Mouse (Mus musculus) testis, adult 2 months (tissue): ENCODE results near the gene Ap3b1.

Experiments
- CTCF ChIP-seq: fragments of 200-500 bp; IDR thresholded peaks from 2 replicates; pipeline ENCODE4 v1.5.1; 2012; ENCODE audit warnings: low read depth, mild to moderate bottlenecking, inconsistent platforms, low read length, moderate library complexity; ENCODE audit not compliant: control insufficient read depth, insufficient read depth, insufficient replicate concordance
- POLR2A ChIP-seq: fragments of 200-500 bp; IDR thresholded peaks from 2 replicates; pipeline ENCODE4 v1.6.1; 2012; ENCODE audit warnings: low read depth, mild to moderate bottlenecking, inconsistent platforms, low read length, moderate library complexity; ENCODE audit not compliant: control insufficient read depth

GRCm38 (mm10) chr13:94370521-94370920 is 11.8 kb downstream of the Ap3b1 start:
- TF ChIP-seq POLR2A (no peak), CTCF (no peak)
